Mouse (Mus musculus): Measurements from ENCODE around the gene Racgap1.

DNA sequence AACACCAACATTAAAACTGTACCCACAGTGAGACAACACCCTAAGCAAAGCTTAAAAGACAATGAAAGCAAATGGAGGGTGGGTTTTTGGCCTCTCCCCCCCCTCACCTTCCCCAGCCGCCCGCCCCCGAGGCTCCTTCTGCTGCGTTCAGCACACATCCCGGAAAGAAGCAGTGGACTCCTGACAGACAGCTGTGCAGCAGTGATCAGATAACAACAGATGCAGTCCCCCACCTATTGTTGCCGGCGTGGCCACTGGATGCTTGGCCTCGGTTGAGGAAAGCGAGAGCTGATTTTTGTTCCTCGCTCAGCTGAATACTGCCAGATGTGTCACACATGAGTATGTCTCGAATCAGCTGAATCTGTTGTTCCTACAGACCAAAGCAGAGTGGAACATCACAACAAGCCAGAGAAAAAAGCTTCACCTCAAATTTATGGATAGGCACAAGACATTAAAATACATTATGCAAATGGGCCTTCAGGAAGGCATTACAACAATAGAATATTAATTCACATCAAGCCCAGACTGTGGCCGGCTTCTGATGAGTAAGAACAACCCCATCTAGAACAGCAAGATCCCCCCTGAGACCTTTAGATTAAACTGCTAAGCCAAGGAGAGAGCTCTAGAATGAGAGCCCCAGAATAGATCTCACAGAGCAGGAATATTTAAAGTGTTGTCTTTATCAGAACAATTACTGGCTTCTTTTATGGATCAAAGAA, 13.9 kb downstream of the Racgap1 start:
- TF ChIP-seq CTCF (conservative IDR thresholded peaks at IDR 0.05; ENCODE audit: insufficient read depth, insufficient read length, low read depth, low read length) (no peak), POLR2A (IDR thresholded peaks at IDR 0.05; ENCODE audit: low read depth, low read length) (no peak)
